Mouse (Mus musculus): ENCODE results near the gene Tgif2lx1. TPM values are rescaled to one million over a fixed set of nuclear protein-coding genes. Genes with fewer than 3 reads are reported as not detected.
"Not testable (repeated sequence)": the region's sequence is repeated elsewhere in the genome, so short reads cannot be mapped to it uniquely, and the experiment has no call there.

Tgif2lx1 gene
- not detected in 2 replicates for total RNA-seq (2014; fragmentation: Nextera tagmentation)
- total RNA-seq (2017), result not detected in 2 replicates
- polyA plus RNA-seq (2012), result not detected in 2 replicates

- not testable (repeated sequence) for ATAC-seq (ENCODE audit: extremely low read depth, insufficient number of reproducible peaks, low FRiP score, poor library complexity, severe bottlenecking); H3K27me3 ChIP-seq (ENCODE audit: insufficient read depth, low read length); H3K4me3 ChIP-seq (ENCODE audit: low read depth, low read length); H3K4me1 ChIP-seq (ENCODE audit: insufficient read depth, low read depth, low read length); H3K9me3 ChIP-seq (replicated peaks); DNase-seq (ENCODE audit: low spot score); H3K36me3 ChIP-seq (replicated peaks)
Observed at GRCm38 (mm10) chrX:118480637-118481036, at the start of gene Tgif2lx1. Gene Tgif2lx1, minus strand, starts transcription at chrX:118480737.

Other genes with a start within 250 kb of the Tgif2lx1 start
- gene Tgif2lx2, start 53.5 kb downstream of the Tgif2lx1 start, total RNA-seq (2014; fragmentation: Nextera tagmentation), result not detected in 2 replicates
- not detected in 2 replicates for gene Tgif2lx2, start 53.5 kb downstream of the Tgif2lx1 start, total RNA-seq (2017)
- not detected in 2 replicates for gene Tgif2lx2, start 53.5 kb downstream of the Tgif2lx1 start, polyA plus RNA-seq (2012)